Mouse (Mus musculus) bone marrow macrophage, adult 2 months (primary cell): ENCODE measurements around the gene Cavin3. TPM values are rescaled to one million over a fixed set of nuclear protein-coding genes. Genes with fewer than 3 reads are reported as not detected.

ENCODE experiments used
- H3K27ac ChIP-seq: 2 replicates; pipeline ENCODE4 v1.5.1; 2012; ENCODE audit warnings: low read depth, low read length; ENCODE audit not compliant: insufficient read depth
- H3K4me1 ChIP-seq: 2 replicates; pipeline ENCODE4 v1.6.1; 2012; ENCODE audit warnings: low read length; ENCODE audit not compliant: control insufficient read depth, insufficient read depth
- H3K4me3 ChIP-seq: 2 replicates; pipeline ENCODE4 v1.5.1; 2012; ENCODE audit warnings: mild to moderate bottlenecking, low read length, moderate library complexity; ENCODE audit not compliant: insufficient read depth
- CTCF ChIP-seq: IDR thresholded peaks from 2 replicates; pipeline ENCODE4 v1.5.1; 2012; ENCODE audit warnings: low read depth, mild to moderate bottlenecking, low read length, moderate library complexity
- POLR2A ChIP-seq: IDR thresholded peaks from 2 replicates; pipeline ENCODE4 v1.6.1; 2012; ENCODE audit warnings: mild to moderate bottlenecking, low read depth, low read length, borderline replicate concordance
- polyA plus RNA-seq: library from polyadenylated mRNA; stranded (reverse); fragments of >200 nt; gene quantifications from 2 replicates; pipeline ENCODE4 v1.2.4, GENCODE M21; 2012; ENCODE audit not compliant: missing spikeins, insufficient read depth, insufficient read length

Cavin3 gene
- polyA plus RNA-seq, 1 experiment = 0.34 TPM

DNA sequence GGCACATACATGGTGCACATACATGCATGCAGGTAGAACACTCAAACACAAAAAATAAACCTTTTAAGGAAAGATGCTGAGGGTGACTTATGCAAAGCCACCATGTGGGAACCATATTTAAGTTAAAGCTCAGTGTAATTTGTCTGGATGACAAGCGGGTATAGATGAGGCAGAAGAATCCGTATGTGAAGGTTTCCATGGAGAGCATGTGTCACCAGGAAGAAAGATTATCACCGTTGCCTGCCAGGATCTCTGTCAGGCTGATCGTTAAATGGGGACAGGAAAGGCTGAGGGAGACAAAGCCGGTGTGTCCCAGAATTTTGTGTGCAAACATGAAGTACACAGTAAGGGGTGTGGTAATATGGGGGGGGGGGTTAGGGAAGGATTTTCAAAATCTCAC, 32.5 kb upstream of the Cavin3 start:
- Histone ChIP-seq H3K4me3 (no peak overlapping the region), H3K27ac (no peak overlapping the region), H3K4me1 (no peaks in the 10 kb centered on the region)
- TF ChIP-seq CTCF = no peak
- TF ChIP-seq POLR2A = no peak

GRCm38 (mm10) chr7:105513845-105514291, 31.8 kb upstream of the Cavin3 start:
- TF ChIP-seq CTCF (no peak), POLR2A (no peak)
- Histone ChIP-seq H3K27ac (no peak overlapping the region), H3K4me1 (no peaks in the 10 kb centered on the region), H3K4me3 (no peak overlapping the region)

DNA sequence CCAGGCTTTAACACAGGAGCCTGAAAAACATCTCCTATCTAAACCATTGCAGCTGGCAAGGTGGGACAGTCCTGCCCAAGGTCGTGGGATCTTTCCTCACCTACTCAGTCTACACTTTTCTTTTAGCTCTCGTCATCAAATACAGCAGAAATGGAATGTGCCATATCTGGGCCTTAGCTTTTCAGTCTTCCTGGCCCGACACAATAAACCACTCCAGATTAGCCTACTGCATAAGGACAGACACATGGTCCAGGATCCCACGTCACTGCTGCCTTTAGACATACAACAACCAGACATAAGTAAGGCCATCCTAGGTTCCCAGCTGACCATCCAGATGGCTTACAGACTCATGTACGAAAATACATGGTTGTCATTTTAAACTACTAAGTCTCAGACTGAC, 28.0 kb upstream of the Cavin3 start:
- TF ChIP-seq CTCF = no peak
- TF ChIP-seq POLR2A = no peak
- H3K4me1 ChIP-seq = no peaks in the 10 kb centered on the region
- H3K4me3 ChIP-seq = no peak overlapping the region
- H3K27ac ChIP-seq = no peak overlapping the region

DNA sequence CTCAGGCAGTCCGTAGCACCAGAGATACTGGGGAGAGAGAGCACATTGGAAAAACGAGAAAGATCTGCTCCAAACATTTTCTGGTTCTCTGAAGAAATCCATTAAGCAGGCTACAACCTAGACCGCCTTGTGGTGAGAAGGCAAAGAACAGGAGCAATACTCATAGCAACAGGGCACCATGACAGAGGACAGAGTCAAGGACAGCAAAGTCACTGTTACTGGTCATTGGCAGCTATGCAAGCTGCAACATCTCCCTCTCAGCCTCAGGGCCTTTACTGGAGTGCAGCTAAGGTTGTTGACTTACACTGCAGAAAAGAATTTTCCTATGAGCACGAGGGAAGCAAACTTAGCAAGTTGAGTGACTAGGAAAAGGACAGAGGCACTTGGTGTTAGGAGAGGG, 25.2 kb upstream of the Cavin3 start:
- Histone ChIP-seq H3K4me1 (no peaks in the 10 kb centered on the region), H3K4me3 (no peak overlapping the region)

GRCm38 (mm10) chr7:105501984-105502383, 19.9 kb upstream of the Cavin3 start:
- no peak overlapping the region for H3K27ac ChIP-seq
- TF ChIP-seq CTCF = no peak
- no peak for TF ChIP-seq POLR2A

More for the DNA sequence above, 25.2 kb upstream of the Cavin3 start:
- H3K27ac ChIP-seq = no peak overlapping the region
- TF ChIP-seq CTCF (no peak), POLR2A (no peak)

GRCm38 (mm10) chr7:105499676-105500075, 17.6 kb upstream of the Cavin3 start:
- TF ChIP-seq POLR2A (no peak), CTCF (no peak)
- no peak overlapping the region for H3K27ac ChIP-seq

More at GRCm38 (mm10) chr7:105501984-105502383, 19.9 kb upstream of the Cavin3 start:
- Histone ChIP-seq H3K4me3 (no peak overlapping the region), H3K4me1 (peaks cover 5% of the 10 kb centered on the region; the same call in 1 of the 2 replicates)

DNA sequence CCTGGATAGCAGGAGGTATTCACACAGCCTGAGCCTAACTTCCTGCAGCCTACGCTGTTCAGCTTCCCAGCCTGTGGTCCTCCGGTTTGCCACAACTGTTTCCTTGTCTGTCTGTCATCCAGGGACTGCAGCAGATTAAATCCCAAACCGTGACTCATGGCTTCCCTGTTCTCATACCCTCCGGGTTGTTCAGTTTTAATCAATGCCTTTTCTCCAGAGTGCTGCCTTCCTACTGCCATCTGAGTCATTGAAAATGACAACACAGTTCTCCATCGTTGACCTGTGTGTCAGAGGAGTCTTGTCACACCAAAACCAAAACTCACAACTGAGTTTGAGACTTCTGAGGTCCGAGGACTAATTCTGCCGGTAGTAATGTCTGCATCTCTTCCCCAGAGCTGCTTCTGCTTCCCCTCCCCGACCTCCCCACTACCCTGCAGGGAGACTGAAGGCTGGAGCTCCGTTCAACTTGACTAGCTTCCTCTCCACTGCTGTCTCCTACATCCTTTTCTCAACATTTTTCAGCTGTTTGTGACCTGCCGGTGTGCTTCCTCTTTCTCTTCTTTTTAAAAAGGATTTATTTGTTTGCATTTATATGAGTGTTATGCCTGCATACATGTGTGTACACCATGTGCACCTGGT, 16.9 kb upstream of the Cavin3 start:
- H3K27ac ChIP-seq = no peak overlapping the region
- no peak overlapping the region for H3K4me3 ChIP-seq
- H3K4me1 ChIP-seq = peaks cover 5% of the 10 kb centered on the region; the same call in 1 of the 2 replicates
- no peak for TF ChIP-seq CTCF
- TF ChIP-seq POLR2A = no peak

More at GRCm38 (mm10) chr7:105499676-105500075, 17.6 kb upstream of the Cavin3 start:
- no peak overlapping the region for H3K4me3 ChIP-seq
- peaks cover 5% of the 10 kb centered on the region; the same call in 1 of the 2 replicates for H3K4me1 ChIP-seq

DNA sequence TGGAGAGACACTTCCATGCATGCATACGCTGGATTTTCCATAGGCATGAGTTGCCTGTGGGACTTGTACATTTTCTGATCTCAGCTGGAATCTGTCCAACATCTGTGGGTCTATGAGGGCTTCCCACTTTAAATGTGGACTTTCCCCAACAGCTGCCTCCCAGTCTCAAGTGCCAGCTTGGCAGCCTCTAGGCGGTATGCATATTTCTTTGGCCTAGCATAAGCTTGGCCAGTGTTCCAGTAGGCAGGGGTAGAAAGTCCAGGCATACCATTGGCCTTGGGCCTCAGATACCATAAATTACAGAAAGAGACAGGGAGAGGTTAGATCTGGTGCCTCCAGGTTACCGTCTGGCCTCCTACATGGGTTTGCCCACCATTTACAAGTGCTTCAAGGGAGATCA, 15.8 kb upstream of the Cavin3 start:
- Histone ChIP-seq H3K4me1 (peaks cover 5% of the 10 kb centered on the region; the same call in 1 of the 2 replicates), H3K4me3 (no peak overlapping the region), H3K27ac (no peak overlapping the region)
- TF ChIP-seq CTCF = no peak
- TF ChIP-seq POLR2A = no peak

- H3K27ac ChIP-seq = no peak overlapping the region
- no peak for TF ChIP-seq POLR2A
- TF ChIP-seq CTCF = no peak
These were observed 5.2 kb upstream of the Cavin3 start for GRCm38 (mm10) chr7:105487104-105487876.

GRCm38 (mm10) chr7:105485029-105485428, 2.9 kb upstream of the Cavin3 start:
- Histone ChIP-seq H3K4me3 (no peak overlapping the region), H3K4me1 (no peaks in the 10 kb centered on the region), H3K27ac (no peak overlapping the region)
- no peak for TF ChIP-seq POLR2A
- TF ChIP-seq CTCF = no peak

More at GRCm38 (mm10) chr7:105487104-105487876, 5.2 kb upstream of the Cavin3 start:
- H3K4me1 ChIP-seq = no peaks in the 10 kb centered on the region
- H3K4me3 ChIP-seq = no peak overlapping the region
